Mouse (Mus musculus): ENCODE results near the gene Med24. TPM values are rescaled to one million over a fixed set of nuclear protein-coding genes. Genes with fewer than 3 reads are reported as not detected.
"Not testable (repeated sequence)": the region's sequence is repeated elsewhere in the genome, so short reads cannot be mapped to it uniquely, and the experiment has no call there.

Med24 gene
- total RNA-seq, 2 experiments from 2014 or later = 40.4 to 58.0 TPM

GRCm38 (mm10) chr11:98720756-98721155 is 8.5 kb downstream of the Med24 start:
- DNase-seq = no peak

DNA sequence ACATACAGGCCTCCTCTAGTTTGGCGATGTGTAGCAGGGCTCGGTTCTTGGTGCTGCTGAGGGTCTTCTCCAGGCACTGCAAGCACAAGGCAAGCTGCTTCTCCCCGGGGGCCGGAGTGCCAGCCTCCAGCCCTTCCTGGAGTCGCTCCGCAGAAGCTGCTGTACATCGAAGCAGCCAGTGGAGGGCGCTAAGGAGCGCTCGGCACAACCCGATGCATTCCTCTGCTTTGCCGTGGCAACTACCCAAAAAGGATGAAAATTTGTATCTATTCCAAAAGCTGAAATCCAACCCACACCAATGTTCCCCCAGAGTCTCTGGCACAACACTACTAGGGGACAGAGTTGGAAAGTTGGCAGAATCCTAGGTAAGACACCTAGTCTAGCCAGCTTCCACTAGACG is 11.3 kb downstream of the Med24 start:
- peak; percentile 89 for DNase-seq

DNA sequence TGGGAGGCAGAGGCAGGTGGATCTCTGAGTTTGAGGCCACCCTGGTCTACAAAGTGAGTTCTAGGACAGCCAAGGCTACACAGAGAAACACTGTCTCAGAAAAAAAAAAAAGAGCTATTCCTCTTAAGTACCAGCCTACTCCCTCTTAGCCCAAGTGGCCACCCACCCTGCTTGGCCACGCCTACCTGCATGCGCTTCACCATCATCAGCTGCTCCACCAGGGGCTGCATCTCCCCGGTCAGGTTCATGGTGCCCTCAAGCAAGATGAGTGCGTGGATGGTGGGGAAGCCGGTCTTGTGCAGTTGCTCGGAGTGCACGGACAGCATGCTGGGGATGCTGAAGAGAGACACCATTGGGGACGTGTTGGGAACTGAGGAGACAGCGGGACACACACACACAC is 13.3 kb downstream of the Med24 start:
- DNase-seq = no peak

- DNase-seq = no peak
These were observed 15.5 kb downstream of the Med24 start for GRCm38 (mm10) chr11:98713703-98714102.

DNA sequence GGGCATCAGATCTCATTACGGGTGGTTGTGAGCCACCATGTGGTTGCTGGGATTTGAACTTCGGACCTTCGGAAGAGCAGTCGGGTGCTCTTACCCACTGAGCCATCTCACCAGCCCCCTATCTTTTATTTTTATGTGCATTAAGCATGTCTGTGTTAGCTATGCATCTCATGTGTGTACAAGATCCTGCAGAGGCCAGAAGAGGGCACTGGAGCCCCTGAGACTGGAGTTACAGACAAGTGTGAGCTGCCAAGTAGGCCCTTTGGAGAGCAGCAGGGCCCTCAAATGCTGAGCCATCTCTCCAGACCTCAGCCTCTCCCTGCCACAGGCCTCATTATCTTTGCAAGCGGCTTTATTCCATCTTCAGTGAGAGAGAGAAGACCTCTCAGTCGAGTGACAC is 17.2 kb downstream of the Med24 start:
- DNase-seq = not testable (repeated sequence)

GRCm38 (mm10) chr11:98711046-98711434 is 18.2 kb downstream of the Med24 start:
- DNase-seq = no peak

GRCm38 (mm10) chr11:98710416-98711045 is 18.7 kb downstream of the Med24 start:
- peak; percentile 90 for DNase-seq

DNA sequence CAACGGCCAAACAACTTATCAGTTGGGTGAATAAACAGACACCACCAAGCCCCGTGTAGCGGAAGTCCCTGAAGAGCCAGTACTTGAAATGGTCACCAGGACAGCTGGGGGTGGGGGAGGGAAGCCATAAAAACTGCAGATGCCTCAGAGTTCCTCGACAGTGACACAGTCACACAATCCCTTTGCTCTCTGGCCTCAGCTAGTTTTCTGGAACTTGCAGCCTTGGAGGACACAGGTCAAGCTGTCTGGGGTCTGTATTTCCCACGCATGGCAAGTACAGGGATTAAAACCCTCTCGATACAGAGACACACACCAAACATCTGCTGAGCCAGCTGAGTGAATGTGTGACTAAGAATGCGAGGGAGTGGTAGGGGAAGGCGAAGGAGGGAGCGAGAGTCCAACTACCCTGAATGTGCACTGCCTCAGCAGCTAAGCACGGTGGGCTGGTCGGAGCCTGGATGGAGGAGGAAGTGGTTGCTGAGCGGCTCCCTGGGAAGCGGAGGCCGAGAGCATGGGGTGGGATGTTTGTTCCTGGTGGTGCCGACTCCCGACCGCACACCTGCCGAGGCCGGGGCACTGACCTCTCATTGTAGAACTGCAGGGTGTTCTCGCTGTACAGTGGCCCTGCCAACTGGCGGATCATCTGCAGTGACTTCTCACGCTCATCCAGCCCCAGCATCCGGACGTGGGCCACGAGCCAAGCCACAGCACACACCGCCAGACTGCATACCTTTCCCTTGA is 20.1 kb downstream of the Med24 start:
- no peak for DNase-seq

- no peak for DNase-seq
These were observed 20.8 kb downstream of the Med24 start for GRCm38 (mm10) chr11:98708282-98708956.

DNA sequence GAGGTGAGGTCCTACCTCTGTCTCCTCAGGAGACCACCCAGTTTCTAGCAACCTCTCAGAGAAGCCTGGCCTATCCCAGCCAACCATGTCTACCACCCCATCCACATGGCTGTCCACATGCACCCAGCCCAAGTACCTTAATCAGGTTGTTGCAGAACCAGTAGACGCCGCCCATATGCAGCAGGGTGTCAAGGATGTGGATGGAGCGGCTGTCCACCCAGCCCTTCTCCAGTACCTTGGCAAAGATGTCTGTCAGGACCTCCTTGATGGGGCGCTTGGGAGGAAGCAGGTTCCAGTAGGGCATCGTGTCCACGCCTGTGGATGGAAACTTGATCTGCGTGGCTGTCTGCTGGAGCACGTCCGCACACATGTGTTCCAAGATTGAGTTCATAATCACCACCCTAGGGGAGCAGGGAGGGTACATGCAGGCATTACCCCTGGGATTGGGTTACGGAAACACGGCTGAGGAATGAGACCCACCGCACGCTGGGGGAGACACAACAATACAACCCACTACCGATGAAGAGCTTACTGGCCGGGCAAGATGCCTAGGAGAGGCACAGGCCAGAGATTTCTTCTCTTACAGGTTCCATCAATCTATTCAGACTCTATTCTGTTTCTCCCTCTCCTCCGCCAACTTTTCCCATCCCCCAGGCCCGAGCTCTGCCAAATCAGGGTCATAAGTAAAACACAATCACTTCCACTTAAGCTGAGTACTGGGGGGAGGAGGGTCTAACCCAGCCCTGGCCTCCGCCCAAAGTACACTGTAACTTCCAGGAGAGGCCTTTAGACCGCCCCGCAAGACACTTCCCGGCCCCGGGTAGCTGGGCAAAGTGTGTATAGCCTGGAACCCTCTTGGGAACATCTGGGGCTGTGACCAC is 21.6 kb downstream of the Med24 start:
- no peak for DNase-seq

DNA sequence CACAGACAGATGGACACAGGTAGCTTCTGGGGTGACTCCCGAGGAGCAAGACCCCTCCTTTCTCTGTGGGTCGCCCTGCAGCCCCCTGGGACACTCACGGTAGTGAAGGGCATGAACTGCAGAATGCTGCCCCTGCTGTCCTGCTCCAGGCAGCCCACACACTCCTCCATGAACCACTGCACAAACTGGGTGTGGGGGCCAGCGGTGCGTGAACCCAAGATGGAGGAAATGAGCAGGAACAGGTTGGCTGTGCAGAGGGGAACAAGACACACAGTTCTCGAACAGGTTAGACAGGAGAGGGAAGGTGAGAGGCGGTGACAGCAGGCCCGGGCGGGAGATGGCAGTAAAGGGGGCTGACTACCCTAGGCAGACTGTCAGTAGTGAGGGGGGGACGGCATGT is 24.2 kb downstream of the Med24 start:
- DNase-seq = no peak

- no peak for DNase-seq
These were observed 26.9 kb downstream of the Med24 start for GRCm38 (mm10) chr11:98702323-98702722.

DNA sequence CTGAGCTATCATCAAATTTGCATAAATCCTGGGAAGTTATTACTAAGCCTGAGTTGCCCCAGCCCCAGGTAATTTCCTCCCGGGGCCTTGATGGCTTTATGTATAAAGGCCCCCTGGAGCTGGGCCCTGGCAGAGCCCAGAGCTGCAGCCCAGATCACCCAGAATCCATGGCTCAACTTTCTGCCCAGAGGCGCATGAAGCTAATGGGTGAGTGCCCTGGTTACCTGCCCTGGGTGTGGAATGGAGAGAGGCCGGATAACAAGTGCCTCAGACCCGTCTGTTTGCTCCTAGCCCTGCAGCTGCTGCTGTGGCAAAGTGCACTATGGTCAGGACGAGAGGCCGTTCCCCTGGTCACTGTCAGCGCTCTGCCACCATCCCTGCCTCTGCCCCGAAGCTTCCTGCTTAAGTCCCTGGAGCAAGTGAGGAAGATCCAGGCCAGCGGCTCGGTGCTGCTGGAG is 28.0 kb downstream of the Med24 start, which contains the start of gene Csf3:
Gene Csf3 (plus strand): TSS at position 51 of the 458 bp plus-strand sequence.
- DNase-seq = no peak

- DNase-seq = peak; percentile 88
These were observed 29.3 kb downstream of the Med24 start for GRCm38 (mm10) chr11:98699911-98700310.

DNA sequence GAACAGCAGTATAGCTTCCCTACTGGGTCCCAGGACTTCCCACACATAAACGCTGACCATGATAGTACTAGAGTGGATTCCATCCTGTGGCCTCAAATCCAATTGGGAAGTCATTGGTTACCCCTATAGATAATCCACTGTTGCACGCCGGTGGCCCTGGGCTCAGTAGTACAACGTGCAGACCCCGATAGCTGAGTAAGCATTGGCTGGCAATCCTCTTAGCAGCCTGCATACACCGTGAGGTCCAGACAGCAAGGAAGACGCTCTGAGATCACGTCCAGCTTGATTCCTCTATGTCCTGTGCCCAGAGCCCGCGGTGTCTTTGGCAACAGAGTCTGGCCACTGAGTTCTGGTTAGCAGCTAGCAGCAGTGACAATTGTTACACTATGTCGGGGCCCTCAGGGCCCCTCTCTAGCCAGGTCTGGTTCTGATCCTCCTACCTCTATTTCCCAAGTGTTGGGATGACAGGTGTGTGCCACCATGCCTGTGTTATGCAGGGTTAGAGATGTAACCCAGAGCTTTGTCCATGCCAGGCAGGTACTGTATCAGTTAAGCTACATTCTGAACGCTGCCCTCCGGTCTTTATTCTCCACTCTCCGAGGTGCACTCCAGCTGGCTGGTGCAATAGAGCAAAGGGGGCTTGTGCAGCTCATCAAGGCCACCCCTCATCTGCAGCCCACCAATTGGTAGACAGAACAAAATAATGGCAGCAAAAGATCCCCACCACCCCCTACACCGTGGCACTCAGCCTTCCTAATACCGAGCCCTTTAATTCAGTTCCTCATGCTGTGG is 30.2 kb downstream of the Med24 start:
- no peak for DNase-seq

DNA sequence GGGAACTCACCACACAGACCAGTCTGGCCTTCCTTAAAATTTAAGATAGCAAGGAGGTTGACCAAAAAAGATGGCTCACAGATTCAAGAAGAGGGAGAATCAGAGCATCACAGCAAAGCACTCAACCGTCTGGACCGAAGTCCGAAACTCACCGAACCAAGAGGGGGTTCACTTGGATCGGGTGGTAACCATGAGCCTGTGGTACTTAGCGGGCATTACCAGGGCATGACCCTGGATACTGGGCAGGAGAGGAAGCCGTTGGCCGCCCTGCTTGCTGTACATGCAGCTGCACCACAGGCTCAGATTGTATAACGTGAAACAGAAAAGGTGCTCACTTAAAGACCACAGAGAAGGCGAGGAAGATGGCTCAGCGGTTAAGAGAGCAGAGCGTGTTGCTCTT is 32.0 kb downstream of the Med24 start:
- no peak for DNase-seq

DNA sequence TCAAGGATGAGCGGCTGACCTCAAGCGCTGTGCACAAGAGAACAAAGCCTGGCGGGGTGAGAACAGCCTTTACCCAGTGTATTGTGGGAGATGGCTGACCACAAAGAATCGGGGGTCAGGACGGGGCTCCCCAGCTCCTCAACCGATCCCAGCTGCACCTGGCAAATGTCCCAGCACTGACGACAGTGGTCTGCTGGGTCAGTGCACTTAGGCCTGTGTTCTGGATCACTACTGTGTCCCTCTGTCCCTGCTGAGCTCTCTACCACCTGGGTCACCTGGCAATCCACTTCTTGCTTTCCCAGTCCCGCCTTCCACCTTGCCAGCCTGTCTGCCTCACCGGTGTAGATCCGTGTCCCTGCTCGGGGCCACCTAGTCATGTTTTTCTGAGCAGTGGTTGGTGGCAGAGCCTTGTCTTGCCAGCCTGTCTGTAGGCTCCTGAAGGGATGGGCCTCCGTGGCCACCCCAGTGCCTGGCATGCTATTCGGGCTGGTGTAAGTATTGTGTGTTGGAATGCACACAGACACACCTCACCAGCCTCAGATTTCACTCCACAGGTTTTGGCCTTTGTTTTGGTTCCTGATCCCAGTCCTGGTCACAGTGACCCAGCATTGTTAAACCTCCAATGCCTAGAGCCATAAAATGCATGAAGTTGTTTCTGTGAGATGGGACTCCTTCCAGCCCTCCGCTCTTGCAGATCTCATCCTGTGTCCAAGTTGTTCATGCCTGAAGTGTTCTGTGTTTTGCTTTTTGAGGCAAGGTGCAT is 32.6 kb downstream of the Med24 start:
- DNase-seq = no peak

DNA sequence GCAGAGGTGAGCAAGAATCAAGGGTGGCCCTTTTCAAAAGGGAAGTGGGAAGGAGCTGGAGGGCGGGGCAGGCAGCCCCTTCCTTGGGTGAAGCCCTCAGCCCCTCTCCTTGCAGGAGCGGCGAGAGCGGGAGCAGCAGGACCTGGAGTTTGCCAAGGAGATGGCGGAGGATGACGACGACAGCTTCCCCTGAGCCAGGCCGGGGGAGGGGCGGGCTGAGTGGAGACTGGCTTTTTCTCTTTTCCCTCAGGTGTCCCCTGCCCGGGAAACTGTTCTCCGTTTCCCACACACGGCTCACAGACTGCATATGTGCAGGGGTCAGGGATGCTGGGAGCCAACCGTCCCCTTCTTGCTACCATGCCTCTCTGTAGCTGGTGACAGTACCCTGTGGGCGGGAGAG is 33.8 kb downstream of the Med24 start:
- no peak for DNase-seq

DNA sequence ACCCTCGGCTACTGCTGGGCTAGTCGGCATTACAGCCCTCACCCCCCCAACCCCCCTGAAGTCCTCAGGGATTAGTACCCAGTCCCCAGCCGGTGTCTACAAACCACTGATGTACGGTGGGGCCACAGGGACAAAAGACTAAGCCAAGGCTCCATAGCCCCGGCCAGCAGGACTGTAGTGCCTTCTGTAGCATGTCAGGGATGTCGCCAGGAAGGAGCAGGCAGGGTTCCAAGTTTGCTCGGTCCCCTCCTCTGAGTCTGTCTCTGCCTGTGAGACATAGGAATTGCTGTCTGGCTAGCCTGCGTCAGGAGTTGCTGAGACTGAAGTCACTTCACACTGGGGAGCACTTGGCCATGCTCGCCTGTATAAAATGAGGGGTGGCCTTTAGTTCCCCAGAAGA is 34.9 kb downstream of the Med24 start:
- DNase-seq = no peak

DNA sequence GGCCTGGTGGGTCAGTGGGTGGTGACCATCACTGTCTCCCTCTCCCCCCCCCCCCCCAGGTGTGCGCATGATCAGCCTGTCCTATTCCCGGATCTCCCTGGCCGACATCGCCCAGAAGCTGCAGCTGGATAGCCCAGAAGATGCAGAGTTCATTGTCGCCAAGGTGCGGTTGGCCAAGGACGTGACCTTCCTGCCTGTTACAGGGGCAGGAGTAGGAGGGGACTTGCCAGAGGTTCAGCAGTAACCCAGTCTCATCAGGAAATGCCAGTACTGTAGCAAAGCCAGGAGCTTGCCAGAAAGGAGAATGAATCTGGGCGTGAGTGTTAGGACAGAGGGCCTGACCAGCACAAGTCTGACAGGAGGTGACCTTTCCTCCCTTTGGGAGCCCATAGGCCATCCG is 35.5 kb downstream of the Med24 start:
- no peak for DNase-seq

DNA sequence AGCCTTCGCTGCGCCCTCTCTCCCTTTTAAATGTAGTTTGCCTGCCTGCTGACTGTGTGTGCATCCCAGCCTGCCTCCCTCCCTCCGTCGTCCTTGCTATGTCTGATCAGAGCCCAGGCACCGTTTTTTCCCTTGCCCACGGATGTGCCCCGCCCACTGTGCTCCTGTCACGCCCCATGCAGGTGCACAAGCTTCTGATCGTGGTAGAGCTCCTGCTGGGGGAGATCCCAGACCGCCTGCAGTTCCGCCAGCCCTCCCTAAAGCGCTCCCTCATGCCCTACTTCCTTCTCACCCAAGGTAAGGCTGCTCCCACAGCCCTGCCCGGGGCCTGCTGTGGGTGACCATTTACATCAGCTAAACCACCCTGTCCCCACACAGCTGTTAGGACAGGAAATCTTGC is 36.0 kb downstream of the Med24 start:
- DNase-seq = no peak
